Mouse (Mus musculus): ENCODE results near the gene Neil1.

DNA sequence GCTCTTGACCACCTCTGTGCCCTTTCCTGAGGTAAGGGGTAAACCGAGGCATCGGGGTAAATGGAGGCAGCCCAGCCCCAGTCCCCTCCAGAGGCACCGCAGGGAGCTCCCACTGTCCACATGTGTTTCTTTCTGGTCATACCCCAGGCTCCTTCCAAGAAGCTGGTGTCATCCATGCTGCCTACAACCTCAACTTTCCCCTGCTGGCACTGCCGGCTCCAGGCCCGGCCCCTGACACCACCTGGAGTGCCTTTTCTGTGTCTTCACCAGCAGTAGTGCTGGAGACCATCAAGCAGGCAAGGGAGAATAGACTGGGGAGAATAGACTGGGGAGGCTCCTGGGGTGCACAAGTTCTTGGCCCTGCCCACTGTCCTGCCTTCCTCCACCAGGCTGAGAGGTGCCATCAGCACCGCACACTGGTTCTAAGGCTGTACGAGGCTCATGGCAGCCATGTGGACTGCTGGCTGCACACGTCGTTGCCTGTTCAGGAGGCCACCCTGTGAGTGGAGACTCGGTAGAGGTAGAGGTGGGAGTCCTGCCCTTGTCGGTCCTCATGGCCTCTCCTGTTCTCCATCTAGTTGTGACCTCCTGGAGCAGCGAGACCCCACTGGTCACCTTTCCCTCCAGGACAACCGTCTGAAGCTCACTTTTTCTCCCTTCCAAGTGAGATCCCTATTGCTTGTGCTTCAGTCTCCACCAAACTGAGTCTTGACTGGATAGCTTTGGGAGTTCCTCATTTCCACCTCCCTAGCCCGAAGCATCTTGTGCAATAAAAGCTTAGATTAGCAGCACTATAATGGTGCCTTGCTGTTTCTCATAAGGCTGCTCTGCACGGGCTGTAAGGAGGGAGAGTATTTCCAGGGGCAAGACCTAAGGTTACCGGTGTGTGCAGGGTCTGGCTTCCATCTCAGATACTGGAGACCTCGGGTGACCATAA, 6.4 kb downstream of the Neil1 start:
- TF ChIP-seq CTCF (IDR thresholded peaks at IDR 0.05; ENCODE audit: low read depth, low read length) = no peak
- no peak for TF ChIP-seq POLR2A (IDR thresholded peaks at IDR 0.05; ENCODE audit: extremely low read depth, insufficient read depth, low read length)

All from liver, adult 2 months (tissue).